Mouse (Mus musculus) A20 (cell line): Measurements from ENCODE around the gene Mccc1.
A peak's percentile ranks its signal among the peaks of the same experiment; 100 is the strongest.

ENCODE experiments used
- DNase-seq: peaks from one replicate; pipeline ENCODE4 v3.0.0-alpha.2; 2011; ENCODE audit warnings: low read depth, low spot score

Mccc1 gene

DNA sequence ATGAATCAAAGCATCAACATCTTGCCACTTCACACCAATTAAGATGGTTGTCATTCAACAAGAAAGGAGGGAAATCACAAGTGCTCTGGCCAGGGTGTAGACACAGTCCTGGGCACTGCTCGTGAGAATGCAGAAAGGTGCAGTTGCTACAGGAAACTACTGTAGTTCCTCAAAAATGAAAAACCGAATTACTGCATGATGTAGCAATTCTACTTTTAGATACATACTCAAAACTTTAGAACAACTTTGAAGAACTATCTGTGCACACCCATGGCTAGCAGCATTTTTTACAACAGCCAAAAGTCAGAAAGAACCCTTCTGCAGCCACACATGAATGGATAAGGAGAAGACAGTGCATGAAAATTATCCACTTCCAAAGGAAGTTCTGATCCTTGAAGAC, 34.0 kb downstream of the Mccc1 start:
- DNase-seq, result peak; percentile 58

- DNase-seq, result no peak
These were observed 35.5 kb downstream of the Mccc1 start for GRCm38 (mm10) chr3:35964928-35965327.

DNA sequence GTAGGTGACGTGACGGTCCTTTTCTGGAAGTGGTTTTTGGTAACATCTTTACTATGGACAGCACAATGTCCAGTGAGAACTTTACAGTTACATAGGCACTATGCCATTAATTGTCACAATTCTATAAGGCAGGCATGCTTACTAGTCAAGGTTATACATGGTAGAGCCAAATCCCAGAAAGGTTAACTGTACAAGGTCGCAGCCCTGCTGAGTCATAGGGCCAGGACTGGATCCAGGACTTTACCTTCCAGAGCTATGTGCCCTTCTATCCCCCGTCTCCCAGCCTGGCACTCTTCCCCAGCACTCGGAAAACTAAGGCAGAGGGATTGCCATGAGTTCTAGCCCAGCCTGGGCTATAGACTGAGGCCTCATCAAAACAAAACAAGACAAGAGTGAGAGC, 36.6 kb downstream of the Mccc1 start:
- no peak for DNase-seq

DNA sequence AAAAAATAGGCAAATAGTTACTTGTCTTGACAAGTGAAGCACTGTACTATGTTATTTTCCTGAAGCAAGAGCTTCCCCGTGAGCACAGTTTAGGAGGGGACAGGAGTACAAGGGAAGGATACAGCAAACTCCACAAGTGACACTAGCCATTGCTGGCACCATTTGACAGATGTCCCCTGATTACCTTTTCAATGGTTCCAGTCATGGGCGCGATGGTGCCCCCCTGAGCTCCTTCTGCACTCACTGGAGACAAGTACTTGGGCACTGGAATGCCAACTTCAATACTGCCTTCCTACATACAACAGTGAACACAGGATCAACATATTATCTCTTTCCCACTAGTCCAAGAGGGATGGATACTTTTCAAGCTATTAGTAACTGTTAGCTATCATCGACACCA, 37.1 kb downstream of the Mccc1 start:
- DNase-seq, result no peak

DNA sequence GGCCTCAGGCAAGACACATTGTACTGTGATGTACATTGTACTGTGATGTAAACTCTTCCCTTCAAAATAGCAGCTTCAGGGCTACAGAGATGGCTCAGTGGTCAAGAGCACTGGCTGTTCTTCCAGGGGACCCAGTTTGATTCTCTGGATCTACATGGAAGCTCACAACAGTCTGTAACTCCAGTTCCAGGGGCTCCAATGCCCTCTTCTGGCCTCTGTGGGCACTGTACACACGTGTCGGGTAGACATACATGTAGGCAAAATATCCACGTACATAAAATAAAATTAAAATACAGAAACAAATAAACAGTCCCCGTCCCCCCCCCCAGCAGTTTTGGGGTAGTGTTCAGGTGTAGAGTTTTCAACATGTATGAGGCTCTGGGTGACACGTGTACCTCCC, 37.5 kb downstream of the Mccc1 start:
- DNase-seq, result peak; percentile 22

DNA sequence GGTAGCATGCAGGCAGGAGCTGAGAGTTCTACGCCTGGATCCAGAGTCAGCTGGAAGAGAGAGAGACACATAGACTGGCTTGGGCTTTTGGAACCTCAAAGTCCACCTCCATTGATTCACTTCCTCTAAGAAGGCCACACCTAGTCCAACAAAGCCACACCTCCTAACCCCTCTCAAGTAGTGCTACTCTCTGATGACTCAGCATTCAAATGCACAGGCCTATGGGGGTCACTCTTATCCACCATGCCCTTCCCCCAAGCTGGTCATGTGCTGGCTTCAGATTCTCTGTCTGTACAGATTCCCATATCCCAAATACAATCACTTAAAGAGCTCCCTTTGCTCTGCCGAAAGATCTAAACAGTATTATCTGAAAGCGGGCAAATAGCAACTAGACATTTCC, 43.2 kb downstream of the Mccc1 start:
- no peak for DNase-seq

DNA sequence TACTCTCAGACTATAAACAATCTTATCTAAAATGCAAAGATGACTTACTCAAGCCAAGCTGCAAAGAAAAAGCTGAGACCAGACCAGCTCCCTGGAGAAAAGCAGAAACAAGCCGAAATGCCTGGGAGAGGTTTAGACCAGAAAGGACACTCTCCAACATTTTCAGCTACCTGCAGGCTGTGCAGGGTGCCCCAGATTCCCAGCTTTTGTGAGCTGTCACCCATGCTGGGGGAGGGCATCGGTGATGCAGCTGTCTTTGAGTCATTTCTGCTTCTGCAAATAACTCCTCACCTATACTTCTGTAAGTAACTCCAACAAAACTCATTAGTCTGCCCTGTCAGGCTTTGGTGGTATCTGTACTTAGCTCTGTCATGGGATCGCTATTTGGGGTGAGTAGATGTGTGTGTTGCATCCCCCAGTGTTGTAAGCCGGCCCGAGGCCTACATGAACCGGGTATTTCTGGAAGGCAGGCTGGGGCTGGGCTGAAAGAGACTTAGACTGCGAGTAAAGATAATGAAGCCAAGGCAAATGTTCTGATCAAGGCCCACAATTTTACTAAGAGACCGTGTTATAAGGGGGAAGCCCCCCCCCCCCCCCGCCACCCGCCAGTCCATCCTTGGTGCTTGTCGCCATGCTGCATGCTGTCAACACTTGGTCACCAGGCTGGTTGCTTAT, 45.4 kb downstream of the Mccc1 start:
- DNase-seq, result no peak

DNA sequence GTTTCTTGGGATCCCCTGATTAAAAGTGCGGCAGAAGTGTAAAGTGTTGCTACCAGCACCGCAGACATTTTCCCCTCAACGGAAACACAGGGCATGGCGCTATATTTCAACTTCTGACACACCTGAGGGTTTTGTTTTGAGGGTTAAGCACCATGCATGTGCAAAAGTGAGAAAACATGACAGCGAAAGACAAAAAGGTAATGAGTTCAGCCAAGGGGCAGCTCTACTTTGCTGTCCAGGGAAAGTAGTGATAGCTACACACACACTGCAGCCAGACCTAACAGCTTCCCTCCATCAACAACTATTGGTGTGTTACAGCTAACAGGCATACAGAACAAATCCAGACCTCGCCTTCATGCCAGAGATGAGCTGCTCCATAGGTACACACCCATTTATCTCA, 46.7 kb downstream of the Mccc1 start:
- no peak for DNase-seq

DNA sequence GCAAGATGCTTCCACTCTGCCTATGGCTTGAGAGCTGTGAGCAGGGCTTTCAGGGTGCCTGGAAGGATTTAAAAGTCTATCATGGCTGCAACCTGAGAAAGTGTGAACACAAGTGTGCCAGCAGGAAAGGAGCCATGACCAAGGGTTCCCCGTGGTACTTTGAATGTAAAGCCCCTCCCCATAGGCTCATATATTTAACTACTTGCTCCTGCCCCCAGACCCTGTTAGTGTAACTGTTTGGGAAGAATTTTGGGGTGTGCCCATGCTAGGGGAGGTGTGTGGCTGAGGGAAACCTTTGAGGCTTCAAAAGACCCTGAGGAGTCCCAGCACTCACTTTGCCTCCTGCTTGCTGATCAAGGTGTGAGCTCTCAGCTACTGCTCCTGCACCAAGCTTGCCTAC, 47.3 kb downstream of the Mccc1 start:
- DNase-seq, result no peak

GRCm38 (mm10) chr3:35948197-35948596, 52.3 kb downstream of the Mccc1 start:
- DNase-seq, result no peak

GRCm38 (mm10) chr3:35940520-35941135, 59.9 kb downstream of the Mccc1 start:
- DNase-seq, result no peak

- DNase-seq, result no peak
These were observed 60.4 kb downstream of the Mccc1 start for GRCm38 (mm10) chr3:35940047-35940446.

DNA sequence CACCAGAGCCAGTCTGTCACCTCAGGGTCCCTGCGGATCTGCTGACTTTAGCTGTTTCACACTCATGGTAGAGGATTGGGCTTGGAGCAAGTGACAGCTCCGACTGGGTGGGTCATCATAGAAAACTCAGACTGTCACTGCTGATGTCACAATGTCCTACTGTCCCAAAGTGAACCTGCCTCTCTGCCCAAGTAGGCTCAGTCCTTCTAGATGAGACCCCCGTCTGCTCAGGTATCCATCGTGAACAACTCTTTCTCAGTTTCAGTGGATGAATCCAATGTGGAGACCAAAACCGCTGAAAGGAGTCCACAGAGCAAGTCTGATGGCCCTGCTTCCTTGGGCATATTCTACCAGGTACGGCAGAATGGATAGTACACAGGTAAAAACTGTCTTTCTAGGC, 63.1 kb downstream of the Mccc1 start, which contains the start of gene Dcun1d1:
TSS of gene Dcun1d1 (minus strand) at position 101 of the 400 bp plus-strand sequence.
- DNase-seq, result no peak

- peak; percentile 86 for DNase-seq
These were observed 67.1 kb downstream of the Mccc1 start for GRCm38 (mm10) chr3:35933405-35933777.

DNA sequence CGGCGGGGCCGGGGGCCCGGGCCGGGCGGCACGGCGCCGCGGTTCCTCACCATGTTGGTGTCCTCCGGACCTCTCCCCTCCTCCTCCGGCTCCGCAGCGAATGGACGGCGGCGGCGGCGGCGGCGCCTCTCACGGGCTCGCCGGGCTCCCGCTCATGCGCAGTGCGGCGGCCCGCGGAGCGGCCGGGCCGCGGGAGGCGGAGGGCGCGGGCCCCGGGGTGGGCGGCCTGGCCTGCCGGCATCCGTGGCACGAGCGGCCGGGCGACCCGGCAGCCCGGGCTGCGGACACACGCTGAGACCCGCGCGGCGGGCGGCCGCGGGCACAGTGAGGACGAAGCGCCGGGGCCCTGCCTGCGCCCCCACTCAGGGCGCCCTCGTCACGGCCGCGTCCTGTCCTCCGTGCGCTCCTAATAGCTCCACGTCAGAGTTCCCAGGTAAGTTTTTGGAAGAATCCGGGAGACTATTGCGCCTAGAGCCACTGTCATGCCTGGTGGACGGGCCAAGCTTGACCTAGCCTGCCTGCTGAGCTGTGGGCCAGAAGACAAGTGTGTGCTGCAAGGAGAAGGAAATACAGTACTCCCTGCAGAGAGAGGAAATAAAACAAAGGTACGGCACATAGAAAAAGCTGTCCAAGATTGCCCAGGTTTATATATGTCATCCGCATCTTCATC, 67.6 kb downstream of the Mccc1 start:
- peak; percentile 85 for DNase-seq

- peak; percentile 75 for DNase-seq
These were observed 68.4 kb downstream of the Mccc1 start for GRCm38 (mm10) chr3:35931896-35932727.

GRCm38 (mm10) chr3:35931359-35931758, 69.1 kb downstream of the Mccc1 start:
- peak; percentile 48 for DNase-seq

DNA sequence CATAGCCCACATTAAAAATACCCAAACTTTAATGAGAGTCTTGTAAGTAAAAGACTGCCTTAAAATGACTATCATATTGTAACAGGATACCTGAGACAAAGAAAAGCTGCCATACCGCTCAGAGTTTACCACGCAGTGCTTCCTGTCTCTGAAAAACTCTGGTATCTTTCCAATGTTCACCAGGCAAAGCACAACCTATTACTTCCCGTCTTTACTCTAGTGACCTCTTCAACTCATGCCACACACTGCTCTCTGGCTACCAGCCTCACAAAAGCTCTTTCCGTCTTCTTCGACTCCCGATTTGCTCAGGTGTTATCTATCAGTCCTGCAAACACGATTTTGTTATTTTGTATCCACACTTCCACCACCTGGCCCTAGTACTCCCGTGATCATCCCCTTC, 70.6 kb downstream of the Mccc1 start:
- no peak for DNase-seq

GRCm38 (mm10) chr3:35929406-35929805, 71.1 kb downstream of the Mccc1 start:
- DNase-seq, result no peak

DNA sequence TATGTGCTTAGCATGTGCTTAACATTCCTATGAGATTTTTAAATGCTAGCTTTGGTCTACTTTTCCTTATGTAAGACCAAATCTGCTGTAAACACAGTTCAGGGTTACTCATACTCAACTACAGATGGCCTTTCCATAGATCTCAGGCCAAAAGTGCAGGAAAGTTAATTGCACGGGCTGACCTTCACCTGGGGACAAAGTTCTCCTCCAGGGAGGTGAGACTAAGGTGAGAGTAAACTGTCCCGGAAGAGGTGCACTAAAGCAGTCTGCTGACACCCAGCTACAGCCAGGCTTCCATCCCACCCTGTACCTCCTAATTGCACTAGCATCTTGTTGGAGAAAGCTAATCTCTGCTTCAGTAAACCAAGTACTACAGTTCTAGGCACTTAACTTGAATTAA, 74.6 kb downstream of the Mccc1 start:
- no peak for DNase-seq

DNA sequence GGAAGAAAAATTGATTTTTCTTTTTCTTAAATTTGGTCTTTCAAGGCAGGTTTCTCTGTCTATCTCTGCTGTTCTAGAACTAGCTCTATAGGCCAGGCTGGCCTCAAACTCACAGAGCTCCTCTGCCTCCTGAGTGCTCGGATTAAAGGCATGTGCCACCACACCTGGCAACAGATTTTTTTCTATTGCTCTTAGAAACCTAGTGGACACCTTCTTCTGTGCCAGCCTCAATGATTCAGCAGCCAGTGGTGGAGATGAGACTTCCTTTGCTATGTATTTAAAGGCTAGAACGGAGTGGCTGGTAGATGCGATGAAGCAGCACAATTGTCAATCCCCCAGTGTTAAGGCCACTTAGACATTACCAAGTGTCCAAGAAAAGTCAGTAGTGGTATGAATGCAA, 76.5 kb downstream of the Mccc1 start:
- no peak for DNase-seq

- no peak for DNase-seq
These were observed 77.0 kb downstream of the Mccc1 start for GRCm38 (mm10) chr3:35923495-35923894.
